Mouse (Mus musculus): Measurements from ENCODE around the gene Duoxa2. TPM values are rescaled to one million over a fixed set of nuclear protein-coding genes. Genes with fewer than 3 reads are reported as not detected.

Duoxa2 gene
- total and polyA plus RNA-seq, 2 experiments from 2014 or later: 0.19 TPM; not detected in 1

- H3K9me3 ChIP-seq (replicated peaks; ENCODE audit: control insufficient read depth, low read length): no peaks in the 10 kb centered on the region
- no peak overlapping the region for H3K9ac ChIP-seq (replicated peaks; ENCODE audit: low read depth, low read length)
- TF ChIP-seq CTCF (IDR thresholded peaks at IDR 0.05; ENCODE audit: low read depth) (no peak), EP300 (IDR thresholded peaks at IDR 0.05; ENCODE audit: low read depth) (no peak)
- no peak for ATAC-seq (ENCODE audit: insufficient read depth, low read depth)
- H3K4me1 ChIP-seq (ENCODE audit: control insufficient read depth, insufficient read depth): no peaks in the 10 kb centered on the region
- no peak overlapping the region for H3K4me3 ChIP-seq (ENCODE audit: low read depth, low read length)
- H3K27ac ChIP-seq (ENCODE audit: low read depth): no peak overlapping the region
- no peaks in the 10 kb centered on the region for H3K27me3 ChIP-seq (ENCODE audit: control insufficient read depth, insufficient read depth, low read length)
- H3K4me2 ChIP-seq (ENCODE audit: low read depth, low read length): no peak overlapping the region
- no peak for DNase-seq (ENCODE audit: low spot score)
- H3K36me3 ChIP-seq (replicated peaks; ENCODE audit: control insufficient read depth, insufficient read depth, low read length): no peaks in the 10 kb centered on the region
- 71% methylated on average over 3 of the region's 3 CpGs for WGBS
Measured at GRCm38 (mm10) chr2:122278769-122279168, 19.9 kb upstream of the Duoxa2 start.

GRCm38 (mm10) chr2:122284091-122284490 lies 14.6 kb upstream of the Duoxa2 start:
- H3K27me3 ChIP-seq (ENCODE audit: control insufficient read depth, insufficient read depth, low read length): no peaks in the 10 kb centered on the region
- 70% methylated on average over 9 of the region's 9 CpGs for WGBS
- TF ChIP-seq CTCF (IDR thresholded peaks at IDR 0.05; ENCODE audit: low read depth) (no peak), EP300 (IDR thresholded peaks at IDR 0.05; ENCODE audit: low read depth) (no peak)
- no peak overlapping the region for H3K4me2 ChIP-seq (ENCODE audit: low read depth, low read length)
- H3K36me3 ChIP-seq (replicated peaks; ENCODE audit: control insufficient read depth, insufficient read depth, low read length): no peaks in the 10 kb centered on the region
- no peak overlapping the region for H3K9ac ChIP-seq (replicated peaks; ENCODE audit: low read depth, low read length)
- H3K9me3 ChIP-seq (replicated peaks; ENCODE audit: control insufficient read depth, low read length): no peaks in the 10 kb centered on the region
- DNase-seq (ENCODE audit: low spot score) (no peak), ATAC-seq (ENCODE audit: insufficient read depth, low read depth) (no peak)
- H3K4me3 ChIP-seq (ENCODE audit: low read depth, low read length): no peak overlapping the region
- H3K27ac ChIP-seq (ENCODE audit: low read depth): no peak overlapping the region
- H3K4me1 ChIP-seq (ENCODE audit: control insufficient read depth, insufficient read depth): no peaks in the 10 kb centered on the region; the same call in 1 of the 2 replicates

- TF ChIP-seq EP300 (IDR thresholded peaks at IDR 0.05; ENCODE audit: low read depth): no peak
- no peak for TF ChIP-seq CTCF (IDR thresholded peaks at IDR 0.05; ENCODE audit: low read depth)
- H3K4me3 ChIP-seq (ENCODE audit: low read depth, low read length): no peak overlapping the region
- 43% methylated on average over 7 of the region's 7 CpGs for WGBS
- H3K9me3 ChIP-seq (replicated peaks; ENCODE audit: control insufficient read depth, low read length): no peaks in the 10 kb centered on the region
- no peaks in the 10 kb centered on the region for H3K36me3 ChIP-seq (replicated peaks; ENCODE audit: control insufficient read depth, insufficient read depth, low read length)
- H3K9ac ChIP-seq (replicated peaks; ENCODE audit: low read depth, low read length): no peak overlapping the region
- no peak overlapping the region for H3K27ac ChIP-seq (ENCODE audit: low read depth)
- peak; percentile 67 for ATAC-seq (ENCODE audit: insufficient read depth, low read depth)
- DNase-seq (ENCODE audit: low spot score): peak; percentile 58
- H3K4me2 ChIP-seq (ENCODE audit: low read depth, low read length): no peak overlapping the region
- H3K27me3 ChIP-seq (ENCODE audit: control insufficient read depth, insufficient read depth, low read length): 0 out of 2 replicates have a peak, but pooled peaks cover 5% of the 10 kb centered on the region
- no peaks in the 10 kb centered on the region; the same call in 1 of the 2 replicates for H3K4me1 ChIP-seq (ENCODE audit: control insufficient read depth, insufficient read depth)
Measured at GRCm38 (mm10) chr2:122286137-122286536, 12.6 kb upstream of the Duoxa2 start.

GRCm38 (mm10) chr2:122294916-122295315 lies 3.8 kb upstream of the Duoxa2 start:
- peaks cover 61% of the 10 kb centered on the region for H3K27me3 ChIP-seq (ENCODE audit: control insufficient read depth, insufficient read depth, low read length)
- DNase-seq (ENCODE audit: low spot score) (no peak), ATAC-seq (ENCODE audit: insufficient read depth, low read depth) (no peak)
- H3K36me3 ChIP-seq (replicated peaks; ENCODE audit: control insufficient read depth, insufficient read depth, low read length): no peaks in the 10 kb centered on the region
- H3K27ac ChIP-seq (ENCODE audit: low read depth): no peak overlapping the region
- peaks cover 8% of the 10 kb centered on the region for H3K4me1 ChIP-seq (ENCODE audit: control insufficient read depth, insufficient read depth)
- H3K4me2 ChIP-seq (ENCODE audit: low read depth, low read length): no peak overlapping the region
- no peak overlapping the region for H3K4me3 ChIP-seq (ENCODE audit: low read depth, low read length)
- H3K9me3 ChIP-seq (replicated peaks; ENCODE audit: control insufficient read depth, low read length): no peaks in the 10 kb centered on the region
- no peak overlapping the region for H3K9ac ChIP-seq (replicated peaks; ENCODE audit: low read depth, low read length)
- TF ChIP-seq EP300 (IDR thresholded peaks at IDR 0.05; ENCODE audit: low read depth): no peak
- no peak for TF ChIP-seq CTCF (IDR thresholded peaks at IDR 0.05; ENCODE audit: low read depth)
- WGBS: 7% methylated on average over 7 of the region's 7 CpGs

- Histone ChIP-seq H3K27ac (ENCODE audit: low read depth) (no peak overlapping the region), H3K4me3 (ENCODE audit: low read depth, low read length) (peak overlapping the region; percentile 38; the same call in 1 of the 2 replicates), H3K36me3 (replicated peaks; ENCODE audit: control insufficient read depth, insufficient read depth, low read length) (no peaks in the 10 kb centered on the region), H3K4me1 (ENCODE audit: control insufficient read depth, insufficient read depth) (peaks cover 23% of the 10 kb centered on the region), H3K27me3 (ENCODE audit: control insufficient read depth, insufficient read depth, low read length) (peaks cover 81% of the 10 kb centered on the region), H3K9ac (replicated peaks; ENCODE audit: low read depth, low read length) (no peak overlapping the region), H3K9me3 (replicated peaks; ENCODE audit: control insufficient read depth, low read length) (no peaks in the 10 kb centered on the region), H3K4me2 (ENCODE audit: low read depth, low read length) (peak overlapping the region; percentile 45)
- no peak for TF ChIP-seq EP300 (IDR thresholded peaks at IDR 0.05; ENCODE audit: low read depth)
- ATAC-seq (ENCODE audit: insufficient read depth, low read depth) (no peak), DNase-seq (ENCODE audit: low spot score) (no peak)
- WGBS: 2% methylated on average over 35 of the region's 35 CpGs
Measured at GRCm38 (mm10) chr2:122297271-122298095, 1.2 kb upstream of the Duoxa2 start.

All from heart, postnatal 0 days (tissue).